In genomic region chr10:66911261-66911911, GRCm38 (mm10) we compare ENCODE assay signal across 8 mouse cellular contexts.
A peak's percentile ranks its signal among the peaks of the same experiment; 100 is the strongest.
DNase-seq lines count a peak whose midpoint lies in the region; ATAC-seq lines count a peak whose summit lies in the region.

No protein-coding gene starts in this region.

- peak overlapping the region; percentile 22; the same call in 1 of the 2 replicates for H3K27ac ChIP-seq in embryonic facial prominence, embryonic 13.5 days
- H3K27ac ChIP-seq in hindbrain, embryonic 15.5 days (replicated peaks) = peak overlapping the region; percentile 42; the same call in 1 of the 2 replicates
- H3K27ac ChIP-seq in liver, embryonic 12.5 days = no peak overlapping the region

- no peaks in the 10 kb centered on the region; the same call in 1 of the 2 replicates for H3K27me3 ChIP-seq in embryonic facial prominence, embryonic 13.5 days
- no peaks in the 10 kb centered on the region for H3K27me3 ChIP-seq in hindbrain, embryonic 15.5 days
- H3K27me3 ChIP-seq in liver, embryonic 12.5 days (replicated peaks) = peaks cover 5% of the 10 kb centered on the region; the same call in 1 of the 2 replicates

- H3K36me3 ChIP-seq in embryonic facial prominence, embryonic 13.5 days = no peaks in the 10 kb centered on the region
- H3K36me3 ChIP-seq in hindbrain, embryonic 15.5 days = no peaks in the 10 kb centered on the region
- no peaks in the 10 kb centered on the region for H3K36me3 ChIP-seq in liver, embryonic 12.5 days

- H3K9me3 ChIP-seq in embryonic facial prominence, embryonic 13.5 days = no peaks in the 10 kb centered on the region
- no peaks in the 10 kb centered on the region for H3K9me3 ChIP-seq in hindbrain, embryonic 15.5 days
- no peaks in the 10 kb centered on the region for H3K9me3 ChIP-seq in liver, embryonic 12.5 days (replicated peaks)

- no peak overlapping the region for H3K4me3 ChIP-seq in embryonic facial prominence, embryonic 13.5 days
- no peak overlapping the region for H3K4me3 ChIP-seq in hindbrain, embryonic 15.5 days
- H3K4me3 ChIP-seq in liver, embryonic 12.5 days = no peak overlapping the region

- WGBS in embryonic facial prominence, embryonic 13.5 days = 57% methylated on average over 10 of the region's 10 CpGs
- 57% methylated on average over 10 of the region's 10 CpGs for WGBS in hindbrain, embryonic 15.5 days
- 16% methylated on average over 10 of the region's 10 CpGs for WGBS in liver, embryonic 12.5 days (ENCODE audit: insufficient replicate concordance)

- no peak overlapping the region for H3K4me2 ChIP-seq in embryonic facial prominence, embryonic 13.5 days
- no peak overlapping the region for H3K4me2 ChIP-seq in hindbrain, embryonic 15.5 days
- H3K4me2 ChIP-seq in liver, embryonic 12.5 days = peak overlapping the region; percentile 30; the same call in 1 of the 2 replicates

- 0 out of 2 replicates have a peak overlapping the region, but pooled peaks have one; percentile 11 for H3K9ac ChIP-seq in embryonic facial prominence, embryonic 13.5 days
- H3K9ac ChIP-seq in hindbrain, embryonic 15.5 days = no peak overlapping the region
- no peak overlapping the region for H3K9ac ChIP-seq in liver, embryonic 12.5 days

- ATAC-seq in embryonic facial prominence, embryonic 13.5 days (ENCODE audit: insufficient number of reproducible peaks, insufficient read depth, low FRiP score, low TSS enrichment, low read depth) = no peak
- ATAC-seq in hindbrain, embryonic 15.5 days (ENCODE audit: low FRiP score, low read depth) = no peak
- no peak for ATAC-seq in liver, embryonic 12.5 days
- no peak for ATAC-seq in CD4-positive, CD25-positive, alpha-beta regulatory T cell, adult 4 months
- no peak for ATAC-seq in erythroid progenitor cell, adult 5-6 weeks (replicated peaks; ENCODE audit: low FRiP score, poor library complexity, severe bottlenecking)

- H3K4me1 ChIP-seq in embryonic facial prominence, embryonic 13.5 days = peaks cover 39% of the 10 kb centered on the region
- peaks cover 20% of the 10 kb centered on the region for H3K4me1 ChIP-seq in hindbrain, embryonic 15.5 days (replicated peaks)
- H3K4me1 ChIP-seq in liver, embryonic 12.5 days = peaks cover 50% of the 10 kb centered on the region

- DNase-seq in adrenal gland, adult (ENCODE audit: inconsistent age in 2 of 2, low spot score in 1 of 2) = peak; percentile 61 to 82
- DNase-seq in adrenal gland, postnatal 4 days (ENCODE audit: low spot score in 2 of 2) = no peak
- DNase-seq in 3T3-L1 (ENCODE audit: low read depth, low spot score) = peak; percentile 30

Comparison
In these comparisons a context has a peak if more than half of its experiments do, and no peak if none do; other contexts are left out.
1. DNase-seq: peak in adrenal gland, adult (2 of 2) and 3T3-L1 (single experiment); none in adrenal gland, postnatal 4 days (0 of 2).